Mouse (Mus musculus) heart, embryonic 15.5 days (tissue): ENCODE data around the gene Tcf19. TPM values are rescaled to one million over a fixed set of nuclear protein-coding genes. Genes with fewer than 3 reads are reported as not detected.
"Not testable (repeated sequence)": the region's sequence is repeated elsewhere in the genome, so short reads cannot be mapped to it uniquely, and the experiment has no call there.

ENCODE experiments used
- ATAC-seq: fragments of 200-750 bp; cut with Nextera tagmentation; replicated peaks from 2 replicates; pipeline ENCODE4 v1.8.0; 2017; ENCODE audit warnings: low read depth, moderate TSS enrichment; ENCODE audit not compliant: insufficient number of reproducible peaks, insufficient read depth, low FRiP score
- H3K27ac ChIP-seq: fragments of 300-500 bp; sonication (generic); 2 replicates; pipeline ENCODE4 v1.5.1; 2015; ENCODE audit warnings: mild to moderate bottlenecking, inconsistent platforms
- H3K27me3 ChIP-seq: fragments of 300-500 bp; sonication (generic); 2 replicates; pipeline ENCODE4 v1.6.1; 2015; ENCODE audit warnings: inconsistent platforms
- H3K36me3 ChIP-seq: fragments of 300-500 bp; sonication (generic); 2 replicates; pipeline ENCODE4 v1.6.1; 2015; ENCODE audit warnings: mild to moderate bottlenecking, inconsistent platforms
- H3K4me1 ChIP-seq: fragments of 300-500 bp; sonication (generic); replicated peaks from 2 replicates; pipeline ENCODE4 v1.6.1; 2015; ENCODE audit warnings: inconsistent platforms
- H3K4me2 ChIP-seq: fragments of 300-500 bp; sonication (generic); 2 replicates; pipeline ENCODE4 v1.6.1; 2015; ENCODE audit warnings: inconsistent platforms, mild to moderate bottlenecking, moderate library complexity
- H3K4me3 ChIP-seq: fragments of 300-500 bp; sonication (generic); 2 replicates; pipeline ENCODE4 v1.5.1; 2015; ENCODE audit warnings: mild to moderate bottlenecking, inconsistent platforms
- H3K9ac ChIP-seq: fragments of 300-500 bp; sonication (generic); 2 replicates; pipeline ENCODE4 v1.6.1; 2015; ENCODE audit warnings: mild to moderate bottlenecking, inconsistent platforms
- H3K9me3 ChIP-seq: fragments of 300-500 bp; sonication (generic); replicated peaks from 2 replicates; pipeline ENCODE4 v1.6.1; 2016; ENCODE audit warnings: inconsistent platforms
- WGBS: fragments of 180-500 bp; shearing (Covaris S2); methylation state at CpG from one replicate; pipeline ENCODE4 v1.1.7; 2015; ENCODE audit warnings: mixed read lengths; 5-methylcytosine and 5-hydroxymethylcytosine counted together
- polyA plus RNA-seq: library from polyadenylated mRNA; unstranded; fragments of >200 nt; fragmentation: Nextera tagmentation; extraction: Ambion mirVana; gene quantifications from 2 replicates; pipeline ENCODE4 v1.2.1, GENCODE M21; 2015

Gene Tcf19
- polyA plus RNA-seq, 1 experiment from 2014 or later, result 51.8 TPM

DNA sequence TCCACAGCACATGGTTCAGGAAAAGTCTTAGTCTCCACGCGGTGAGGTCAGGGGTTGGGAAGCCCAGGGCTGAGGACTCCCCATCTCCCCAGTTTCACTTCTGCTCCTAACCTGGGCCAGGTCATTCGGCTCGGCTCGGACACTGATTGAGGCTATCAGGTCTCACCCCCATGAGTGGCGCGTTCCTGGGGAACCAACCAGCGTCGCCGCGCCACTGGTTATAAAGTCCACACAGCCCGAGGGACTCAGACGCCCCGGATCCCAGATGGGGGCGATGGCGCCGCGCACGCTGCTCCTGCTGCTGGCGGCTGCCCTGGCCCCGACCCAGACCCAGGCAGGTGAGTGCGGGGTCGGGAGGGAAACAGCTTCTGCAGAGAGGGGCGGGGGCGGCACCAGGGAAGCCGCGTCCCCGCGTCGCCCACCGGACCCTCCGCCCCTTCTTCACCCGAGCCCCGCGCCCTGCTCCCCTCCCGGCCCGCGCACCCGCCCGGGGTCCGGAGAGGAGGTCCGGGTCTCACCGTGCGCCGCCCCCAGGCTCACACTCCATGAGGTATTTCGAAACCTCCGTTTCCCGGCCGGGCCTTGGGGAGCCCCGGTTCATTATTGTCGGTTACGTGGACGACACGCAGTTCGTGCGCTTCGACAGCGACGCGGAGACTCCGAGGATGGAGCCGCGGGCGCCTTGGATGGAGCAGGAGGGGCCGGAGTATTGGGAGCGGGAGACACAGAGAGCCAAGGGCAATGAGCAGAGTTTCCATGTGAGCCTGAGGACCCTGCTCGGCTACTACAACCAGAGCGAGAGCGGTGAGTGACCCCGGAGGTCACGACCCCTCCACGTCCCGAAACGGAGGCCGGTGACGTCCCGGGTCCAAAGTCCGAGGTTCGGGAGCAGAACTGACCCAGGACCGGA, 46.5 kb downstream of the Tcf19 start, which contains the start of gene H2-Q10:
Gene H2-Q10 (plus strand): TSS at position 248 of the 910 bp plus-strand sequence.
- Histone ChIP-seq H3K36me3 (no peaks in the 10 kb centered on the region), H3K27ac (no peak within 1 kb of the TSS), H3K4me1 (peaks cover 18% of the 10 kb centered on the region), H3K9me3 (no peaks in the 10 kb centered on the region), H3K9ac (0 out of 2 replicates have a peak within 1 kb of the TSS, but pooled peaks have one; percentile 40), H3K4me3 (peak within 1 kb of the TSS; percentile 54), H3K27me3 (peaks cover 45% of the 10 kb centered on the region), H3K4me2 (peak within 1 kb of the TSS; percentile 94)
- WGBS, result 2% methylated on average over 80 of the region's 80 CpGs
- ATAC-seq, result no peak

- peaks cover 39% of the 10 kb centered on the region for H3K27me3 ChIP-seq
Measured at GRCm38 (mm10) chr17:35468936-35469335, 47.7 kb downstream of the Tcf19 start.

DNA sequence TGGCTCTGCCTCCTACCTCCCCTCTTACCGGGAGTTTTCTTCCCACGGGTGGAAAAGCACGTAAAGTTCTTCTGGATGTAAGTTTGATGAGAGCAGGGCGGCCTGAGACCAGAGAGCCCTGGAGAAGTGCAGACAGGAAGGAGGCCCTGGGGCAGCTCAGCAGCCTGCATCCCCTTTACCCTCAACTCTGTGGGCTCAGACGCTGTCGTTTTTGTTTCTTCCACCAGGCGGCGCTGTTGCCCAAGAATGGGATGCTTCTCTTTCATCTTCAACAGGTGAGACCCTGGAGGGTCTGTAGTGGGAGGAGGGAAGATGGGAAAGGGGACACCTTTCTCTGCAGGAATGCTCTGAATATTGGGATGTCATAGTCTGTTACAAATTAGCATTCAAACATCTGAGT, 51.0 kb downstream of the Tcf19 start:
- Histone ChIP-seq H3K4me1 (peaks cover 16% of the 10 kb centered on the region), H3K27me3 (peaks cover 28% of the 10 kb centered on the region)
- H3K27ac ChIP-seq, ATAC-seq, H3K4me2 ChIP-seq, H3K9me3 ChIP-seq, H3K36me3 ChIP-seq, H3K9ac ChIP-seq, H3K4me3 ChIP-seq: not testable (repeated sequence)
- WGBS, result 5% methylated on average over 8 of the region's 8 CpGs

More at GRCm38 (mm10) chr17:35468936-35469335, 47.7 kb downstream of the Tcf19 start:
- H3K4me3 ChIP-seq, H3K9ac ChIP-seq, ATAC-seq, H3K27ac ChIP-seq, H3K36me3 ChIP-seq, H3K9me3 ChIP-seq, H3K4me2 ChIP-seq: not testable (repeated sequence)
- WGBS, result 36% methylated on average over 3 of the region's 3 CpGs
- peaks cover 18% of the 10 kb centered on the region for H3K4me1 ChIP-seq

Other genes with a start within 250 kb of the Tcf19 start
- 0.06 and 0.09 TPM in 2 replicates for gene H2-Q1, start 196.4 kb downstream of the Tcf19 start, polyA plus RNA-seq
- 1.3 and 1.6 TPM in 2 replicates for gene H2-Q2, start 174.6 kb downstream of the Tcf19 start, polyA plus RNA-seq
- gene H2-Q4, start 137.2 kb downstream of the Tcf19 start, polyA plus RNA-seq, result 2.1 and 5.5 TPM in 2 replicates
- gene H2-Q6, start 92.0 kb downstream of the Tcf19 start, polyA plus RNA-seq, result 0.43 and 1.8 TPM in 2 replicates
- gene H2-Q7, start 77.7 kb downstream of the Tcf19 start, polyA plus RNA-seq, result 0.98 and 4.0 TPM in 2 replicates
- 0.58 and 2.5 TPM in 2 replicates for gene H2-Q10, start 46.7 kb downstream of the Tcf19 start, polyA plus RNA-seq
- gene Pou5f1, start 10.8 kb downstream of the Tcf19 start, polyA plus RNA-seq, result not detected in 2 replicates
- 12.8 and 15.4 TPM in 2 replicates for gene Cchcr1, start 276 bp upstream of the Tcf19 start, polyA plus RNA-seq
- 1.8 and 2.3 TPM in 2 replicates for gene Psors1c2, start 16.4 kb upstream of the Tcf19 start, polyA plus RNA-seq
- gene Cdsn, start 35.3 kb upstream of the Tcf19 start, polyA plus RNA-seq, result 0.47 and 0.59 TPM in 2 replicates
- gene 2300002M23Rik, start 50.6 kb upstream of the Tcf19 start, polyA plus RNA-seq, result not detected in 2 replicates
- 2.7 and 5.6 TPM in 2 replicates for gene Sfta2, start 84.7 kb upstream of the Tcf19 start, polyA plus RNA-seq
- not detected in 2 replicates for gene Gm9573, start 109.8 kb upstream of the Tcf19 start, polyA plus RNA-seq
- gene Mucl3, start 126.9 kb upstream of the Tcf19 start, polyA plus RNA-seq, result 0.22 and 0.23 TPM in 2 replicates
- gene Vars2, start 150.8 kb upstream of the Tcf19 start, polyA plus RNA-seq, result 11.1 and 16.2 TPM in 2 replicates
- gene Gtf2h4, start 156.9 kb upstream of the Tcf19 start, polyA plus RNA-seq, result 21.3 and 28.7 TPM in 2 replicates
- 109 and 125 TPM in 2 replicates for gene Ddr1, start 187.8 kb upstream of the Tcf19 start, polyA plus RNA-seq